Mouse (Mus musculus) cerebellum, adult (tissue): ENCODE measurements around the gene 9930022D16Rik.

ENCODE experiments used
- ATAC-seq: cut with Nextera tagmentation; 2 replicates; pipeline ENCODE4 v1.9.2; 2017; ENCODE audit warnings: mild to moderate bottlenecking, moderate library complexity, mixed read lengths; ENCODE audit not compliant: insufficient number of reproducible peaks, low FRiP score, low TSS enrichment

Gene 9930022D16Rik

GRCm38 (mm10) chr11:109413617-109414016 lies at the start of gene 9930022D16Rik:
TSS of gene 9930022D16Rik (plus strand) at chr11:109413917.
- ATAC-seq: no peak

DNA sequence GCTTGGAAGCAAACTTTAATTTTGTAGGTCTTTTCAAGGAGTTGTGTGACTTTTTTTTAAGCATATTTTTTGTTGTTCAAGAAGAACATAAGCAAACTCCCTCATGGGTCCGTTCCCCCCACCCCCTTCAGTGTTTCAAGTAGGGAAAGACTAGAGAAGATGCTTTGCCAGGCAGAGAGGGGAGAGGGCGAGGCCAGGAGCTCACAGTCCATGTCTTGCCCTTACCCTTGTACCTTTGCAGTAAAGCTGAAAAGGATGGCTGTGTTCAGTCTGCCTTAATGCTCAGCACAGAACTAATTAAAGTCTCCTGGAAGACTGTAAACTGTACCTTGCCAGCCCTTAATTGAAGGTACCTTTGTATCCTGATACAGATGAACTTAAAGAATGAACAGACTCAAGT lies 49.4 kb upstream of the 9930022D16Rik start:
- no peak for ATAC-seq

- no peak for ATAC-seq
Observed at GRCm38 (mm10) chr11:109364881-109365280, 48.8 kb upstream of the 9930022D16Rik start.

DNA sequence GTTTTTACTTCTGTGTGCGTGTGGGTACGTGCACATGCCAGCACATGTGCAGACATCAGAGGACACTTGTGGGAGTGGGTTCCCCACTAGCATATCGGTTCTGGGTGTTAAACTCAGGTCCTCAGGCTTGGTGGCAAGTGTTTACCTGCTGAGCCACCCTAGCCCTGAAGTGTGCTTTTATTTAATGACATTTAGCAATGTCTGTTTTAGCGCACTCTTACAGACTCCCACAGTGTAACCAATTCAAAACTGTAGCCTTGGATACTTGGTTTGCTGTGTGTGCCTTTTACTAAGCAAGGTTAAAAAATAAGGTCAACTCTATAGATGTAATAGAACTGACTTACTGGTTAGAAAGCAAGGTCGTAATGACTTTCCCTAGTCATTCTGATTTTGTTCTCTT lies 47.9 kb upstream of the 9930022D16Rik start:
- ATAC-seq: no peak

GRCm38 (mm10) chr11:109366802-109367579 lies 46.7 kb upstream of the 9930022D16Rik start:
- no peak for ATAC-seq

DNA sequence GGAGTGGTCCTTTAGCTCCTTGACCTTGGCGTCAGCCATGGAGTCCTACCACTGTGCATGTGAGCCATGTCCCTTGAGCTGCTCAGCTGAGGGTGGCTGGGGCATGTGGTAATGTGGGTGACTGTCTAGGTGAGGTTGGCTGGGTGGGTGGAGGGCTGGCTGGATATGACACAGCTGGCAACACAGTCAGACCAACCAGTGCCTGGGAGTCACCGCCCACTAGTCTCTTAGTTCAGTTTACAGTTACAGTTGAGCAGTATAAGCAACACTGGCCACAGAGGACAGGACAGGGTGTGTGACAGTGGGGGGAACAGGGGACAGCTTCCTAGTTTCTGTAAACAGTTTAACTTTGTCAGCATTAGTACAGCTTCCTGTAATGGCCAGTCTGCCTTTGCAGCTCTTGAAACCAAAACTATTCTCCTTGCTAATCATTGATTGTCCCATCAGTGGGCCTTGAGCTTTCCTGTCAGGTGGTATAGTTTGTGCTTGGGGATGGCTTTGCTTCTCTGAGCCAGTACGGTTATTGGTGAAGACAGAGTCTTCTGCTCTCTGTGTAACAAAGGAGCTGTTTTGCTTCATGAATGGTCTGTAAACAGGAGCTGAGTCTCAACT lies 44.6 kb upstream of the 9930022D16Rik start:
- ATAC-seq: no peak

GRCm38 (mm10) chr11:109375412-109375811 lies 38.3 kb upstream of the 9930022D16Rik start:
- ATAC-seq: no peak

GRCm38 (mm10) chr11:109376484-109377143 lies 37.1 kb upstream of the 9930022D16Rik start:
- ATAC-seq: peak; percentile 70

DNA sequence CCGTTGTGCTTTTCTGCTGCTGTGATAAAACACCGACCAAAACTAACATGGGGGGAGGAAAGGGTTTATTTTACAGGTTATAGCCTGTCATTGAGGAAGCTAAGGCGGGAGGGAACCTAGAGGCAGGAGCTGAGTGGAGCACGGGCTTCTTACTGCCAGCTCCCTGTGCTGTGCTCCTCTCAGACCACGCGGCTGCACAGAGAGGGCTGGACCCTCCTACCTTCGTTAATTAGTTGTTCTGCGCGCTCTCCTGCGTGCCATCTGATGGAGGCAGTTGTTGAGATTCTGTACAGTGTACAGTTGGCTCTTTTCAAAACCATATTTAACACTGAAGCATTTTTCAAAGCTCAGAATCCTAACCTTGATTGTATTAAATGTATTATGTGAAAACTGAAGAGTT lies 36.2 kb upstream of the 9930022D16Rik start:
- no peak for ATAC-seq

GRCm38 (mm10) chr11:109378051-109378450 lies 35.7 kb upstream of the 9930022D16Rik start:
- ATAC-seq: no peak

- ATAC-seq: no peak
Observed at GRCm38 (mm10) chr11:109380662-109381061, 33.1 kb upstream of the 9930022D16Rik start.

- no peak for ATAC-seq
Observed at GRCm38 (mm10) chr11:109385296-109385695, 28.4 kb upstream of the 9930022D16Rik start.

DNA sequence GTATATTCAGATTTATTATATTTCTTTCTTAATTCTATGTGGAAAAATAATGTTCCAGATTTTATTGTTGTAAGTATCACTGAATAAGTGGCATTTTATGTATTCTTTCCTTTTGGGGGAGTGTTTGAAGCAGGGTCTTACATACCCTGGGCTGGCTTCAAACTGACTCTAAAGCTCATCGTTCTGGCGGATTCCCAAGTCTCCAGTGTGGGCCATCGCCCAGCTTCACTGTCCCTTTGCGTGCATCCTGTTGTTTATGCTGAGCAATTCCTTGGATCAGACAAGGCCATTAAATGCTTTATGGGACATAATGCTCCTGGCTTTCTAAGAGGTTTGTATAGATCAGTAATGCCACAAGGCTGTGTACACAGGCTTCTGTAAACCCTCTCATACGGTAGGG lies 24.7 kb upstream of the 9930022D16Rik start:
- ATAC-seq: no peak

GRCm38 (mm10) chr11:109391200-109391599 lies 22.5 kb upstream of the 9930022D16Rik start:
- ATAC-seq: no peak

- no peak for ATAC-seq
Observed at GRCm38 (mm10) chr11:109391760-109392159, 22.0 kb upstream of the 9930022D16Rik start.

DNA sequence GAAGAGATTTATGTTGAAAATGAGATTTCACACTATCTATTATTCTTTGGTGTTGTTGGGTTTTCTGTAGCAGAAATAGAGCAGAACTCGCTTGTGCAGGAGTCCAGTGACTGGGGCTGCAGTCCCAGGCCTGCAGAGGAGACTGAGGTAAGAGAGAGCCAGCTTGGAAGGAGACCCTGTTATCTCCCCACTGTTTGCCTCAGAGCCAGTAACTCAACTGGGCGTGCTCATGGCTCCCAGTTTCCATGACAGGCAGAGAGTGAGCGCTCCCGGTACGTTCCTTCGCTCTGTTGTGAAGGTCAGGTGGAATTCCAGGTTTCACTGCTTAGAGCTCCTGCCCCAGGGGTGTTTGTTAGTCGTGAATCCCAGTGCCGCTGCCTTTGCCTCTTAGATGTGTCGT lies 21.1 kb upstream of the 9930022D16Rik start:
- ATAC-seq: no peak

DNA sequence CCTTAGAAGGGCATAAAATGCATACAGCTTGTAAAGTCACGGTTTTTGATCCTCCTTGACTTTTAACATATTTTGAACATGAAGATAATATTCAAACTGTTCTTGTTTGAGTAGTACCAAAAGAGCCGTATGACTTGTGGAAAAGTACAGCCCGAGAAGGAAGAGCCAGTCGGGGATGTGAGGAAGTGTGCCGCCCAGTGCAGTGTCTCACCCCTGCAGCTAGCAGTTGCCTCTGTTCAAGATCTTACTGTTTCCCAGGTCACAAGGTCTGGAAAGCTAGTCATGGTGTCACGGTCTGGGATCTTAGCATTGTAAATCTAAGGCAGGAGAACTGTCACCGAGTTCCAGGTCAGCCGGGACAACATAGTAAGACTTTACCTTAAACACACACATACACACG lies 19.0 kb upstream of the 9930022D16Rik start:
- no peak for ATAC-seq

GRCm38 (mm10) chr11:109395291-109395690 lies 18.4 kb upstream of the 9930022D16Rik start:
- no peak for ATAC-seq

- no peak for ATAC-seq
Observed at GRCm38 (mm10) chr11:109406431-109406830, 7.3 kb upstream of the 9930022D16Rik start.

GRCm38 (mm10) chr11:109410197-109410980 lies 3.3 kb upstream of the 9930022D16Rik start:
- no peak for ATAC-seq

- ATAC-seq: no peak
Observed at GRCm38 (mm10) chr11:109414802-109415201, 1.1 kb downstream of the 9930022D16Rik start.
